ENCODE assay signal across 8 mouse cellular contexts in genomic region chr13:23437908-23438307, GRCm38 (mm10). TPM values are rescaled to one million over a fixed set of nuclear protein-coding genes. Genes with fewer than 3 reads are reported as not detected.
DNase-seq lines count a peak whose midpoint lies in the region; ATAC-seq and TF ChIP-seq lines count a peak whose summit lies in the region.

No protein-coding gene starts in this region.

- TF ChIP-seq CTCF in MEL (IDR thresholded peaks at IDR 0.05 in 2 of 3, conservative IDR thresholded peaks at IDR 0.05 in 1 of 3; ENCODE audit: control insufficient read depth in 1 of 3, insufficient read depth in 1 of 3, low read depth in 2 of 3, low read length in 3 of 3, poor library complexity in 1 of 3, severe bottlenecking in 1 of 3), result no peak

- H3K4me2 ChIP-seq in hindbrain, embryonic 12.5 days (replicated peaks), result peak overlapping the region; percentile 64

- peak; percentile 90 for ATAC-seq in hindbrain, embryonic 12.5 days (ENCODE audit: low FRiP score)

- H3K27me3 ChIP-seq in MEL (ENCODE audit: control insufficient read depth in 1 of 2, insufficient read depth in 2 of 2, low read length in 2 of 2), result no peaks in the 10 kb centered on the region
- H3K27me3 ChIP-seq in hindbrain, embryonic 12.5 days, result no peaks in the 10 kb centered on the region

- H3K27ac ChIP-seq in MEL (ENCODE audit: control insufficient read depth, low read depth, low read length), result no peak overlapping the region
- peak overlapping the region; percentile 62; the same call in 1 of the 2 replicates for H3K27ac ChIP-seq in hindbrain, embryonic 12.5 days

- H3K4me3 ChIP-seq in MEL (ENCODE audit: control insufficient read depth in 1 of 2, insufficient read depth in 1 of 2, low read depth in 2 of 2, low read length in 2 of 2), result peak overlapping the region; percentile 48 to 71
- H3K4me3 ChIP-seq in hindbrain, embryonic 12.5 days, result peak overlapping the region; percentile 51

- peak; percentile 85 for DNase-seq in MEL (ENCODE audit: low read depth, low spot score)
- peak; percentile 87 for DNase-seq in cerebellum, adult 9-11 months
- DNase-seq in frontal cortex, postnatal 14 days (ENCODE audit: low spot score in 2 of 2), result peak; percentile 69 to 93
- peak; percentile 91 to 97 for DNase-seq in layer of hippocampus, postnatal 14 days (ENCODE audit: low spot score in 2 of 2)
- peak; percentile 90 for DNase-seq in lung, postnatal 10 days
- peak; percentile 82 for DNase-seq in ovary, postnatal 14 days (ENCODE audit: low spot score)
- DNase-seq in thymus, postnatal 36 days, result peak; percentile 81 to 85

- TF ChIP-seq RAD21 in MEL (IDR thresholded peaks at IDR 0.05; ENCODE audit: low read depth, low read length), result no peak

- TF ChIP-seq POLR2A in MEL (IDR thresholded peaks at IDR 0.05; ENCODE audit: control insufficient read depth in 1 of 2, insufficient read depth in 1 of 2, low read depth in 1 of 2, low read length in 2 of 2, poor library complexity in 1 of 2), result no peak

- H3K79me2 ChIP-seq in MEL (ENCODE audit: control insufficient read depth, insufficient read depth, low read length, poor library complexity), result no peaks in the 10 kb centered on the region; the same call in 1 of the 2 replicates

- TF ChIP-seq EP300 in MEL (IDR thresholded peaks at IDR 0.05; ENCODE audit: low read depth in 1 of 2, low read length in 2 of 2), result no peak

- no peaks in the 10 kb centered on the region for H3K36me3 ChIP-seq in MEL (ENCODE audit: control insufficient read depth in 1 of 2, insufficient read depth in 2 of 2, low read length in 2 of 2)
- no peaks in the 10 kb centered on the region for H3K36me3 ChIP-seq in hindbrain, embryonic 12.5 days

- peak overlapping the region; percentile 68 for H3K9ac ChIP-seq in MEL (ENCODE audit: control insufficient read depth, low read depth, low read length, poor library complexity, severe bottlenecking)
- peak overlapping the region; percentile 62 for H3K9ac ChIP-seq in hindbrain, embryonic 12.5 days

- H3K9me3 ChIP-seq in MEL (replicated peaks; ENCODE audit: insufficient read depth, low read length), result no peaks in the 10 kb centered on the region
- H3K9me3 ChIP-seq in hindbrain, embryonic 12.5 days (replicated peaks), result no peaks in the 10 kb centered on the region

- H3K4me1 ChIP-seq in MEL (ENCODE audit: control insufficient read depth in 1 of 2, insufficient read depth in 2 of 2, low read length in 2 of 2), result peaks cover 0 to 7% of the 10 kb centered on the region in 2 experiments; a peak in 1 of 4 replicates
- 0 out of 2 replicates have a peak, but pooled peaks cover 9% of the 10 kb centered on the region for H3K4me1 ChIP-seq in hindbrain, embryonic 12.5 days

- under 1% methylated on average over 17 of the region's 17 CpGs for whole genome bisulfite sequencing in hindbrain, embryonic 12.5 days

TF ChIP-seq in MEL, 35 proteins besides CTCF, POLR2A, EP300 and RAD21:
- no peak for TF ChIP-seq ETS1 (IDR thresholded peaks at IDR 0.05; ENCODE audit: low read depth, low read length)
- TF ChIP-seq RCOR1 (IDR thresholded peaks at IDR 0.05; ENCODE audit: low read depth, low read length), result no peak
- no peak for TF ChIP-seq BHLHE40 (IDR thresholded peaks at IDR 0.05; ENCODE audit: borderline replicate concordance, low read depth, low read length)
- no peak for TF ChIP-seq GABPA (IDR thresholded peaks at IDR 0.05; ENCODE audit: low read depth, low read length)
- TF ChIP-seq TCF12 (IDR thresholded peaks at IDR 0.05; ENCODE audit: low read depth, low read length), result no peak
- TF ChIP-seq UBTF (IDR thresholded peaks at IDR 0.05; ENCODE audit: borderline replicate concordance, insufficient read depth, low read depth, low read length), result no peak
- TF ChIP-seq GATA1 (IDR thresholded peaks at IDR 0.05; ENCODE audit: low read depth, low read length), result peak; percentile 38
- no peak for TF ChIP-seq ZC3H11A (IDR thresholded peaks at IDR 0.05; ENCODE audit: low read depth, low read length)
- no peak for TF ChIP-seq MXI1 (IDR thresholded peaks at IDR 0.05; ENCODE audit: low read depth, low read length)
- no peak for TF ChIP-seq CHD2 (IDR thresholded peaks at IDR 0.05; ENCODE audit: low read length)
- no peak for TF ChIP-seq CHD1 (IDR thresholded peaks at IDR 0.05; ENCODE audit: low read depth, low read length)
- no peak for TF ChIP-seq MAFK (IDR thresholded peaks at IDR 0.05; ENCODE audit: borderline replicate concordance, low read depth, low read length)
- TF ChIP-seq USF1 (IDR thresholded peaks at IDR 0.05; ENCODE audit: low read depth, low read length), result no peak
- no peak for TF ChIP-seq USF2 (IDR thresholded peaks at IDR 0.05; ENCODE audit: borderline replicate concordance in 1 of 2, insufficient read depth in 1 of 2, low read depth in 1 of 2, low read length in 2 of 2)
- no peak for TF ChIP-seq MAZ (IDR thresholded peaks at IDR 0.05; ENCODE audit: low read depth, low read length)
- peak; percentile 100 for TF ChIP-seq TBP (IDR thresholded peaks at IDR 0.05; ENCODE audit: low read depth, low read length)
- TF ChIP-seq POLR2AphosphoS2 (IDR thresholded peaks at IDR 0.05; ENCODE audit: low read length), result no peak

RNA-seq across cellular contexts. Expression of gene Abt1, which starts 14.2 kb away (rescaled TPM):
- 12.5 and 16.2 TPM in 2 replicates for total RNA-seq in MEL (2012; rRNA removed)
- polyA plus RNA-seq in MEL (2012; ENCODE audit: insufficient read depth in 1 of 2, insufficient read length in 2 of 2, low read depth in 1 of 2, low replicate concordance in 2 of 2, missing spikeins in 1 of 2), result 10 to 100 TPM in 1 of 2 experiments, not detected in 1; 14.2 TPM
- polyA plus RNA-seq in hindbrain, embryonic 12.5 days (2016; fragmentation: Nextera tagmentation; extraction: Ambion mirVana), result 11.6 and 12.0 TPM in 2 replicates
- 1 to 10 TPM; 7.0 TPM for total RNA-seq in layer of hippocampus, postnatal 14 days (2021)

RNA-seq across cellular contexts. Expression of gene Btn1a1, which starts 27.8 kb away (rescaled TPM):
- total RNA-seq in MEL (2012; rRNA removed), result 0.07 TPM in 1 of 2 replicates, not detected in the other
- polyA plus RNA-seq in MEL (2012; ENCODE audit: insufficient read depth in 1 of 2, insufficient read length in 2 of 2, low read depth in 1 of 2, low replicate concordance in 2 of 2, missing spikeins in 1 of 2), result under 1 TPM in 1 of 2 experiments, not detected in 1; 0.25 TPM
- polyA plus RNA-seq in hindbrain, embryonic 12.5 days (2016; fragmentation: Nextera tagmentation; extraction: Ambion mirVana), result 0.12 TPM in 1 of 2 replicates, not detected in the other
- not detected for total RNA-seq in layer of hippocampus, postnatal 14 days (2021)

RNA-seq across cellular contexts. Expression of gene Btn2a2, which starts 50.7 kb away (rescaled TPM):
- not detected in 2 replicates for total RNA-seq in MEL (2012; rRNA removed)
- polyA plus RNA-seq in MEL (2012; ENCODE audit: insufficient read depth in 1 of 2, insufficient read length in 2 of 2, low read depth in 1 of 2, low replicate concordance in 2 of 2, missing spikeins in 1 of 2), result not detected
- polyA plus RNA-seq in hindbrain, embryonic 12.5 days (2016; fragmentation: Nextera tagmentation; extraction: Ambion mirVana), result 0.34 and 0.43 TPM in 2 replicates
- 1 to 10 TPM in 1 of 2 experiments, under 1 TPM in 1; 0.58 to 1.0 TPM for total RNA-seq in layer of hippocampus, postnatal 14 days (2021)
